ENCODE assay signal across 7 mouse cellular contexts in the genomic region with DNA sequence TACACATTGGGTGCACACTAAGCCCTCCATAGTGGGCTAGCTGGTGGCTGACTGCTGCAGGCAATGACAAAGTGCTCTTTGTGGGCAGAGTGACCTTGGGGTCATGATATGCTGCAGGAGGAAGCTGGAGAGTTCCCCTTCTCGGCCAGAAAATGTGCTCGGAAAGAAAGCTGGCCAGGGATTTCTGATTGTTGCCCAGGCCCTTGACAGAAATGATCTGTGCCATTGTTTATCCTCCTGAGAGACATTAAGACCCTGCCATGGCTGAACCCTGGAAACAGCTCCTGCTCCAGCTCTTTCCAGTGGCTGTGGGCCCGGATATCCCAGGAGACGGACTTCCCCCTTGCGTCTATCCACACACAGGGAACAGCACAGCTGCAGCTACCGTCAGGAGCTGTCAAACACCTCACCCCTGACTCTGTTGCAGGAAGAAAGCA. TPM values are rescaled to one million over a fixed set of nuclear protein-coding genes. Genes with fewer than 3 reads are reported as not detected.
DNase-seq lines count a peak whose midpoint lies in the region; ATAC-seq lines count a peak whose summit lies in the region.

No protein-coding gene starts in this region.

- peaks cover 25% of the 10 kb centered on the region for H3K4me1 ChIP-seq in embryonic facial prominence, embryonic 10.5 days
- peaks cover 28% of the 10 kb centered on the region for H3K4me1 ChIP-seq in kidney, embryonic 15.5 days
- H3K4me1 ChIP-seq in midbrain, embryonic 10.5 days = peaks cover 29% of the 10 kb centered on the region

- 15% methylated on average over 6 of the region's 6 CpGs for WGBS in embryonic facial prominence, embryonic 10.5 days
- WGBS in kidney, embryonic 15.5 days = 14% methylated on average over 6 of the region's 6 CpGs
- 26% methylated on average over 6 of the region's 6 CpGs for WGBS in midbrain, embryonic 10.5 days

- peaks cover 98% of the 10 kb centered on the region for H3K36me3 ChIP-seq in embryonic facial prominence, embryonic 10.5 days (replicated peaks)
- peaks cover 77% of the 10 kb centered on the region for H3K36me3 ChIP-seq in kidney, embryonic 15.5 days
- peaks cover 81% of the 10 kb centered on the region for H3K36me3 ChIP-seq in midbrain, embryonic 10.5 days

- no peak overlapping the region for H3K9ac ChIP-seq in kidney, embryonic 15.5 days

- peak; percentile 79 for ATAC-seq in granulocyte monocyte progenitor cell, adult 5-6 weeks (replicated peaks; ENCODE audit: poor library complexity, severe bottlenecking)
- peak; percentile 38; the same call in 1 of the 2 replicates for ATAC-seq in kidney, embryonic 15.5 days (replicated peaks; ENCODE audit: low FRiP score)

- 0 out of 2 replicates have a peak overlapping the region, but pooled peaks have one; percentile 13 for H3K4me2 ChIP-seq in kidney, embryonic 15.5 days

- H3K4me3 ChIP-seq in embryonic facial prominence, embryonic 10.5 days = peak overlapping the region; percentile 25
- no peak overlapping the region for H3K4me3 ChIP-seq in kidney, embryonic 15.5 days (replicated peaks)
- peak overlapping the region; percentile 25 for H3K4me3 ChIP-seq in midbrain, embryonic 10.5 days

- peak overlapping the region; percentile 36; the same call in 1 of the 2 replicates for H3K27ac ChIP-seq in embryonic facial prominence, embryonic 10.5 days (replicated peaks)
- H3K27ac ChIP-seq in kidney, embryonic 15.5 days = peak overlapping the region; percentile 61
- H3K27ac ChIP-seq in midbrain, embryonic 10.5 days (replicated peaks) = peak overlapping the region; percentile 75

- DNase-seq in embryonic facial prominence, embryonic 10.5 days (ENCODE audit: low spot score) = peak; percentile 57
- peak; percentile 44 for DNase-seq in midbrain, embryonic 10.5 days (ENCODE audit: low spot score)
- no peak for DNase-seq in ovary, postnatal 36 days (ENCODE audit: low spot score)
- no peak for DNase-seq in layer of hippocampus, adult 9-11 months
- no peak for DNase-seq in layer of hippocampus, adult 8-10 months (ENCODE audit: low spot score in 2 of 2)

- no peaks in the 10 kb centered on the region for H3K9me3 ChIP-seq in embryonic facial prominence, embryonic 10.5 days
- H3K9me3 ChIP-seq in kidney, embryonic 15.5 days (replicated peaks) = no peaks in the 10 kb centered on the region
- no peaks in the 10 kb centered on the region for H3K9me3 ChIP-seq in midbrain, embryonic 10.5 days (replicated peaks)

- peaks cover 31% of the 10 kb centered on the region for H3K27me3 ChIP-seq in embryonic facial prominence, embryonic 10.5 days (replicated peaks; ENCODE audit: low read depth, poor library complexity, severe bottlenecking)
- 0 out of 2 replicates have a peak, but pooled peaks cover 3% of the 10 kb centered on the region for H3K27me3 ChIP-seq in kidney, embryonic 15.5 days
- H3K27me3 ChIP-seq in midbrain, embryonic 10.5 days (ENCODE audit: low read depth, poor library complexity, severe bottlenecking) = peaks cover 31% of the 10 kb centered on the region

RNA-seq across cellular contexts. Expression of a gene that starts 15.7 kb away (rescaled TPM):
- polyA plus RNA-seq in embryonic facial prominence, embryonic 10.5 days (2016; fragmentation: Nextera tagmentation; extraction: Ambion mirVana) = 45.0 and 49.2 TPM in 2 replicates
- total RNA-seq in granulocyte monocyte progenitor cell, adult 5-6 weeks (2014; fragmentation: Nextera tagmentation) = 46.8 and 52.4 TPM in 2 replicates
- total RNA-seq in granulocyte monocyte progenitor cell, adult 5-6 weeks (2017) = 18.5 and 26.1 TPM in 2 replicates
- 92.7 and 94.9 TPM in 2 replicates for polyA plus RNA-seq in kidney, embryonic 15.5 days (2015; fragmentation: Nextera tagmentation; extraction: Ambion mirVana)
- polyA plus RNA-seq in midbrain, embryonic 10.5 days (2016; fragmentation: Nextera tagmentation; extraction: Ambion mirVana) = 66.1 and 66.9 TPM in 2 replicates
- total RNA-seq in layer of hippocampus, adult 8-10 months (2022) = 100 to 1,000 TPM in 1 of 4 experiments, 10 to 100 TPM in 3; 62.3 to 111 (median 75.7) TPM

RNA-seq across cellular contexts. Expression of a gene that starts 19.7 kb away (rescaled TPM):
- polyA plus RNA-seq in embryonic facial prominence, embryonic 10.5 days (2016; fragmentation: Nextera tagmentation; extraction: Ambion mirVana) = 13.7 and 14.8 TPM in 2 replicates
- not detected in 2 replicates for total RNA-seq in granulocyte monocyte progenitor cell, adult 5-6 weeks (2014; fragmentation: Nextera tagmentation)
- not detected in 2 replicates for total RNA-seq in granulocyte monocyte progenitor cell, adult 5-6 weeks (2017)
- polyA plus RNA-seq in kidney, embryonic 15.5 days (2015; fragmentation: Nextera tagmentation; extraction: Ambion mirVana) = 10.2 and 12.1 TPM in 2 replicates
- polyA plus RNA-seq in midbrain, embryonic 10.5 days (2016; fragmentation: Nextera tagmentation; extraction: Ambion mirVana) = 6.7 and 10.1 TPM in 2 replicates
- total RNA-seq in layer of hippocampus, adult 8-10 months (2022) = 10 to 100 TPM; 11.6 to 13.1 (median 12.1) TPM

RNA-seq across cellular contexts. Expression of a gene that starts 23.6 kb away (rescaled TPM):
- 154 and 163 TPM in 2 replicates for polyA plus RNA-seq in embryonic facial prominence, embryonic 10.5 days (2016; fragmentation: Nextera tagmentation; extraction: Ambion mirVana)
- 221 and 237 TPM in 2 replicates for total RNA-seq in granulocyte monocyte progenitor cell, adult 5-6 weeks (2014; fragmentation: Nextera tagmentation)
- total RNA-seq in granulocyte monocyte progenitor cell, adult 5-6 weeks (2017) = 207 and 251 TPM in 2 replicates
- 127 and 136 TPM in 2 replicates for polyA plus RNA-seq in kidney, embryonic 15.5 days (2015; fragmentation: Nextera tagmentation; extraction: Ambion mirVana)
- 160 and 188 TPM in 2 replicates for polyA plus RNA-seq in midbrain, embryonic 10.5 days (2016; fragmentation: Nextera tagmentation; extraction: Ambion mirVana)
- total RNA-seq in layer of hippocampus, adult 8-10 months (2022) = 100 to 1,000 TPM; 102 to 123 (median 111) TPM

RNA-seq across cellular contexts. Expression of a gene that starts 30.6 kb away (rescaled TPM):
- 45.3 and 45.4 TPM in 2 replicates for polyA plus RNA-seq in embryonic facial prominence, embryonic 10.5 days (2016; fragmentation: Nextera tagmentation; extraction: Ambion mirVana)
- 35.7 and 68.6 TPM in 2 replicates for total RNA-seq in granulocyte monocyte progenitor cell, adult 5-6 weeks (2014; fragmentation: Nextera tagmentation)
- total RNA-seq in granulocyte monocyte progenitor cell, adult 5-6 weeks (2017) = 35.7 and 40.9 TPM in 2 replicates
- 44.8 and 49.6 TPM in 2 replicates for polyA plus RNA-seq in kidney, embryonic 15.5 days (2015; fragmentation: Nextera tagmentation; extraction: Ambion mirVana)
- 35.4 and 44.0 TPM in 2 replicates for polyA plus RNA-seq in midbrain, embryonic 10.5 days (2016; fragmentation: Nextera tagmentation; extraction: Ambion mirVana)
- total RNA-seq in layer of hippocampus, adult 8-10 months (2022) = 10 to 100 TPM in 3 of 4 experiments, 1 to 10 TPM in 1; 9.6 to 13.0 (median 12.7) TPM

RNA-seq across cellular contexts. Expression of a gene that starts 31.4 kb away (rescaled TPM):
- polyA plus RNA-seq in embryonic facial prominence, embryonic 10.5 days (2016; fragmentation: Nextera tagmentation; extraction: Ambion mirVana) = 214 and 219 TPM in 2 replicates
- 167 and 168 TPM in 2 replicates for total RNA-seq in granulocyte monocyte progenitor cell, adult 5-6 weeks (2014; fragmentation: Nextera tagmentation)
- 81.6 and 87.8 TPM in 2 replicates for total RNA-seq in granulocyte monocyte progenitor cell, adult 5-6 weeks (2017)
- 331 and 360 TPM in 2 replicates for polyA plus RNA-seq in kidney, embryonic 15.5 days (2015; fragmentation: Nextera tagmentation; extraction: Ambion mirVana)
- 236 and 240 TPM in 2 replicates for polyA plus RNA-seq in midbrain, embryonic 10.5 days (2016; fragmentation: Nextera tagmentation; extraction: Ambion mirVana)
- 10 to 100 TPM; 67.9 to 94.5 (median 84.3) TPM for total RNA-seq in layer of hippocampus, adult 8-10 months (2022)

Comparison
In these comparisons a context has a peak if more than half of its experiments do, and no peak if none do; other contexts are left out.
1. DNase-seq: peak in embryonic facial prominence, embryonic 10.5 days (single experiment) and midbrain, embryonic 10.5 days (single experiment); none in ovary, postnatal 36 days (single experiment), layer of hippocampus, adult 9-11 months (single experiment) and layer of hippocampus, adult 8-10 months (0 of 2).
2. Peak in every context shown above with its lines, with median percentiles within 50 percentile points of each other: H3K27ac ChIP-seq.